Mouse (Mus musculus) bone marrow, adult 2 months (tissue): ENCODE measurements at regions not wholly inside any gene's neighbourhood (a gene's known extent, or its start where the extent isn't known, plus 50 kb on each side); places are given as distances from the start of the nearest gene placed in this dataset.

ENCODE experiments used
- H3K27ac ChIP-seq: fragments of 200-500 bp; 2 replicates; pipeline ENCODE4 v1.5.1; 2012; ENCODE audit warnings: low read depth, mild to moderate bottlenecking, control low read depth, inconsistent platforms, low read length; ENCODE audit not compliant: control insufficient read depth, poor library complexity, insufficient read depth
- H3K4me1 ChIP-seq: fragments of 200-500 bp; 2 replicates; pipeline ENCODE4 v1.6.1; 2011; ENCODE audit warnings: low read length; ENCODE audit not compliant: control insufficient read depth, insufficient read depth
- H3K4me3 ChIP-seq: fragments of 200-500 bp; replicated peaks from 2 replicates; pipeline ENCODE3; 2011; ENCODE audit warnings: mild to moderate bottlenecking, low read depth, low read length, control low read depth; ENCODE audit not compliant: control insufficient read depth
- CTCF ChIP-seq: fragments of 200-500 bp; IDR thresholded peaks from 2 replicates; pipeline ENCODE4 v1.5.1; 2011; ENCODE audit warnings: low read length, control low read depth; ENCODE audit not compliant: control insufficient read depth, insufficient read depth
- POLR2A ChIP-seq: fragments of 200-500 bp; IDR thresholded peaks from 2 replicates; pipeline ENCODE4 v1.6.1; 2011; ENCODE audit warnings: low read depth, mild to moderate bottlenecking, control low read depth, low read length, borderline replicate concordance; ENCODE audit not compliant: control insufficient read depth
- WGBS: fragments of 180-500 bp; shearing (Covaris S2); methylation state at CpG from one replicate; pipeline ENCODE4 v1.1.7; 2018; 5-methylcytosine and 5-hydroxymethylcytosine counted together

DNA sequence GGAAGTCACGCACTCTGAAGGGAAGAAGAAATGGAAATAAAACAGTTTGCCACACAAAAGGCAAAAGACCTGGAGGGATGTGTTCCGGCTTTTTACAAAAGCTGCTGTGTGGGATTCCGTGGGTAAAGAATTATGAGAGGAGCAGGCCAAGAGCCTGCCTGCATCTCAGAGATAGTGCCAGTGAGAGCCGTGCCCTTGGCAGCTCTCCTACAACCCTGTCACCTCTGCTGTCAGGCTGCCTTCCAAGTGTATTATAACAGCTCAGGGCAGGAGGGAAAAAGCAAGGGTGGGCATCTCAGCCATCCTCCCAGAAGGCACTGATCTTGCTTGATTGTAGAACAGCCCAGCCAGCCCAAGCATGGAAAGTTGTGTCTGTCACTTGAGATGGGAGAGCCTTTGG, 270.3 kb downstream of the Gadd45g start:
- H3K4me1 ChIP-seq: no peaks in the 10 kb centered on the region
- WGBS: 68% methylated on average over 4 of the region's 4 CpGs
- no peak for TF ChIP-seq CTCF
- TF ChIP-seq POLR2A: no peak
- H3K27ac ChIP-seq: no peak overlapping the region
- H3K4me3 ChIP-seq: no peak overlapping the region

DNA sequence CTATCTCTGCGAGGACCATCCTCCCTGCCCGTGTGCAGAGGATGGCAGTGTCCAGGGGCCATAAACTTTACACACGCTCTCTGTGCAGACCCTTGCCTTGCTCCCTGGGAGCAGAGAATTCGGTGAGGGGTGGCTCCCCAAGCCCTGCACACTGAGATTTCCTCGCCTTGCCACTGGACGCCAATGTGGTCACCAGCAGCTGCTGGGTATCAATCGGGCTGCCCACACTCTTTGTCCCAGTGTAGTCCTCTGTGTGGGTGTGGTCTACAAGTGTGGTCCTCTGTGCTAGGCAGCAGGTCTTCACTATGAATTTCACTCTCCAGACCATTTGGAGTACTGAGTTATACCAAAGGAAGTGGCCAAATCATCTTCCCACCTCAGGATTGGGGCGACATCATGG, 274.3 kb downstream of the Gadd45g start:
- WGBS: 88% methylated on average over 8 of the region's 8 CpGs
- no peak for TF ChIP-seq POLR2A
- no peak for TF ChIP-seq CTCF
- no peaks in the 10 kb centered on the region for H3K4me1 ChIP-seq
- H3K27ac ChIP-seq: no peak overlapping the region
- H3K4me3 ChIP-seq: no peak overlapping the region

- no peak for TF ChIP-seq POLR2A
- TF ChIP-seq CTCF: no peak
- Histone ChIP-seq H3K4me1 (no peaks in the 10 kb centered on the region), H3K4me3 (no peak overlapping the region), H3K27ac (no peak overlapping the region)
- WGBS: 68% methylated on average over 4 of the region's 4 CpGs
Measured at GRCm38 (mm10) chr13:52125037-52125436, 278.6 kb downstream of the Gadd45g start.

DNA sequence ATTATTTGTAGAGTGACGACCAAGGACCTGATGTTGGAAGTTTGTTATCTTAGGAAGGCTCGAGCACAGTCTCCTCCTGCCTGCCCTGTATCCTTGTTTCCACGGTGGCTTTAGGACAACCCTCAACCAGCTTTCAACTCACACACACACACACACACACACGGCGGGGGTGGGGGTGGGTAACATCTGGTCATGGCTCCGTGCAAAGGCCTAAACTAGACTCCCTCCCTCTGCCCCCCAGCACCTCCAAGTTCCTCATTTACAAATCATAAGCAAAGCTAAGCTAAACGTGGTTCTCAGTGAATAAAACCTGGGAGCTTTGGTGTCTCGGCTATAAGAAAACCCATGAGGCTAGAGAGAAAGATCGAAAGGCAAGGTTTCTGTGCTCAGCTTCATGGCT, 281.3 kb downstream of the Gadd45g start:
- Histone ChIP-seq H3K27ac (no peak overlapping the region), H3K4me3 (no peak overlapping the region), H3K4me1 (no peaks in the 10 kb centered on the region)
- TF ChIP-seq POLR2A: no peak
- no peak for TF ChIP-seq CTCF
- 42% methylated on average over 9 of the region's 9 CpGs for WGBS

GRCm38 (mm10) chr13:52129466-52129865, 283.0 kb downstream of the Gadd45g start:
- Histone ChIP-seq H3K27ac (no peak overlapping the region), H3K4me3 (no peak overlapping the region), H3K4me1 (no peaks in the 10 kb centered on the region)
- TF ChIP-seq CTCF (no peak), POLR2A (no peak)
- WGBS: 79% methylated on average over 4 of the region's 4 CpGs

DNA sequence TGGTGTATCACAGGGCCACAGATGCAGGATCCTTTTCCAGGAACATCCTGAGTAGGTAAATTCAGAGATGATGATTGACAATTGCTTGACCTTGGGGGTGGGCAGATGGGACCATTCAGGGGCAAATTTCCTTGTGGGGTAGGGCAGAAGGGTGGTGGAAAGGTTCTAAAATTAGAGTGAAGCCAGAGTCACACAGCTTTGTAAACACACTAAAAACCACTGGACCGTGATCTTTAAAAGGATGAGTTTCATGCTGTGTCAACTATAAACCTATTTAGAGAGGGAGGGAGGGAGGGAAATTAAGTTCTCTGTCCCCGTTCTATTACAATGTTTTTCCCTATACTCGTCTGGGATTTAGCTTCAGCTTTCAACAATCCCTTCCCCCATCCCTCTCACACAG, 286.7 kb downstream of the Gadd45g start:
- no peak for TF ChIP-seq CTCF
- Histone ChIP-seq H3K4me3 (no peak overlapping the region), H3K27ac (no peak overlapping the region), H3K4me1 (no peaks in the 10 kb centered on the region; the same call in 1 of the 2 replicates)
- WGBS: 69% methylated on average over 3 of the region's 3 CpGs

GRCm38 (mm10) chr13:52138331-52138945, 292.0 kb downstream of the Gadd45g start:
- Histone ChIP-seq H3K27ac (no peak overlapping the region), H3K4me3 (no peak overlapping the region), H3K4me1 (no peaks in the 10 kb centered on the region; the same call in 1 of the 2 replicates)
- TF ChIP-seq CTCF (no peak), POLR2A (no peak)
- 81% methylated on average over 6 of the region's 6 CpGs for WGBS

DNA sequence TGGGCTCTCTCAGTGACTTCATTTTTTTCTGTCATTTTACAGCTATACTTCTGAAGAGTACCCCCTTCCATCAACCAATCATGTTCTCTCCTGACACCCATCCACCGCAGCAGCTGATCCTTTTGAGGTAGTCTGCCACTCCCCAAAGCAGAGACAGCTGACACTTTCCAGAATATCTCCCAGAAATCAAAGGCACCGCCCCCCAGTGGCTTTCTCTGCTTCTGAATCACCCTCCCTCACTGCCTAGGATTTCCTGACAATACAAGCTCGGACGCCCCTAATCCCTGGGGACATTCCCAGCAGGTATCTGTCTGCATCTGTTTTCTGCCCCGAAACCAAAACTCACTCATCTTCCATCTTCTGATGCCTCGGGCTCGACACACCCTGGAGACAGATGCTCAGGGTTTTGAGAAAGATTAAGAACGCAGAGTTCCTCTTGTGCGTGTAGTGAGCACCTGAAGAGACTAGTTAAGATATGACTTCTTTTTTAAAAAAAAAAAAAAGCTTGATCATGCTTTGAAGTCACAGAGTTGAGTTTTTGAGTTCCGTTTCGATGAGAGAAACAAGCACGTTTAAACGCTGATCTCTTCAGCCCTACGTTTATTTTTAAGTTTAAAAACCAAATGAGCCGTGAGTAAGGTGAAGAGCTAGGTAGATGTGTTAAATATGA, 292.8 kb downstream of the Gadd45g start:
- 68% methylated on average over 15 of the region's 15 CpGs for WGBS
- Histone ChIP-seq H3K4me1 (no peaks in the 10 kb centered on the region; the same call in 1 of the 2 replicates), H3K4me3 (no peak overlapping the region), H3K27ac (no peak overlapping the region)
- TF ChIP-seq POLR2A (no peak), CTCF (no peak)
